Mouse (Mus musculus) fibroblast of lung, adult 2 months (primary cell): Measurements from ENCODE around the gene Avil.

ENCODE experiments used
- DNase-seq: peaks from one replicate; pipeline ENCODE4 v3.0.0-alpha.2; 2011; ENCODE audit warnings: low read depth

Gene Avil

DNA sequence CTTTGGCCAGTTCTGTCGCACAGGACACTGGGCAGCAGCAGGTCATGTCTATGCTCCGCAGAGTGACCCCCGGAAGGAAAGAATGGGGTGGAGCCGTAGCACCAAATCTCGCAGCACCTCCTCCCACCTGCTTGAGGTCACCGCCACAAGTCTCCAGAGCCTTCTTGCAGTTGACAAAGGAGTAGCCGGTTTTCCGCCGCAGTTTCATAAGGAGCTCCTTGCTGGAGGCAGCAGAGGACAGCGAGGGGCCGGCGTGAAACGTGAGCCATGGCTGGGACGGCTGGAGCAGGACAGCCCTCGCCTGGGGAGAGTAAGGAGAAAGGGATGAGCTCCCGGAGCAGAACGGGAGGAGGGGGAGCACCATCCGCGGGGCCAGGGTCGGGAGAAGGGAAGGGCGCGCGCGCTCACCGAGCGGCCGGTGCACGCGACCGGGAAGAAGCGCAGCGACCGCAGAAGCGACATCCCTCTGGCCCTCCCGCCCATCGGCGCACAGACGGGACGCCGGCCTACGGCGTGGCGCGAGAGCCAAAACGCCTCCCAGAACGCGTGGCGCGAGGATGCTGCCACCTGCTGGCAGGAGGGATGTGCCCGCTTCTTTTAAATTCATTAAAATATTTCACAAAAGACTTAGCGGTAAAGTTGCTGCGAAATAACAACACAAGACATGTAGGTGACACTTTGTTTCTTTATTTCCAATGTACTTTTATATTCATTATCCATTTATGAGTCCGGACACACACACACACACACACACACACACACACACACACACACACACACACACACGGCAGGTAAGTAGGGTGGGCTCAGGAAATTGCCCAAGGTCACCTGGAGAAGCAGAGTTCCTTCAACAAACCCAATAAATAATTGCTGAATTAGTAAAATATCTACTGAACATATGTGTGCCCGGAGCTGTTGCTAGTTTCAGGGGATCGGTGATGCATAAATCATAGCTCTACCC is 30.1 kb downstream of the Avil start, which contains the start of gene Tsfm:
Tsfm (minus strand) TSS at position 505 of the 961 bp plus-strand sequence.
- DNase-seq = peak; percentile 60

GRCm38 (mm10) chr10:127033301-127033741 is 32.8 kb downstream of the Avil start:
- DNase-seq = no peak

GRCm38 (mm10) chr10:127036273-127036672 is 35.8 kb downstream of the Avil start:
- DNase-seq = no peak

GRCm38 (mm10) chr10:127037641-127038040 is 37.1 kb downstream of the Avil start:
- DNase-seq = no peak

DNA sequence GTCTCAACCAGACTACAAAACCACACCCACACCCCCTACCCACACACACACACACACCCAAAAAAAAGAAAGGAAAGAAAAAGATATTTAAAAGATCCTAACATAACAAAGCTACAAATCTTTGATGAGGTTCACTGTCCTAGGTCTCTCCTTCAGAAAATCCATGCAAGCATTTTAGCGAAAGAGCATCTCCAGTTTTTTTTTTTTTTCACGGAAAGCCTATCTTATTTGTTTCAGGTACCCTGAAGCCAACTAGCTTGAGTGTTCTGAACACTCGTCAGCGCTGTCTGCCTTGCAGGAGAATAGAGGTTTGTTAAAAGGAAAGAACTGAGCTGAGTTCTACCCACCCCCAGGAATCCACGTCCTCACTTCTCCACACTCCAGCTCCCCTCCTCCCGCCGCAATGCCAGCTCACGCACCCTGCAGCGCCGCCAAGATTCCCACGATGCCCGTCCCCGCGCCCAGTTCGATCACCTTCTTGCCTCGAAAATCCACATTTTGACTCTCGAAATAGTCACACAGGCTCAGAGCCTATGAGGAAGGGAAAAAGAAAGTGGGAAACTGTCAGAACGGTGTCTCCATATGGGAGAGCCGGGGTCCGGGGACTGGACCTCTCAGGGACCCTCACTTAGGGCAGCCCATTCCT is 40.2 kb downstream of the Avil start:
- DNase-seq = no peak

DNA sequence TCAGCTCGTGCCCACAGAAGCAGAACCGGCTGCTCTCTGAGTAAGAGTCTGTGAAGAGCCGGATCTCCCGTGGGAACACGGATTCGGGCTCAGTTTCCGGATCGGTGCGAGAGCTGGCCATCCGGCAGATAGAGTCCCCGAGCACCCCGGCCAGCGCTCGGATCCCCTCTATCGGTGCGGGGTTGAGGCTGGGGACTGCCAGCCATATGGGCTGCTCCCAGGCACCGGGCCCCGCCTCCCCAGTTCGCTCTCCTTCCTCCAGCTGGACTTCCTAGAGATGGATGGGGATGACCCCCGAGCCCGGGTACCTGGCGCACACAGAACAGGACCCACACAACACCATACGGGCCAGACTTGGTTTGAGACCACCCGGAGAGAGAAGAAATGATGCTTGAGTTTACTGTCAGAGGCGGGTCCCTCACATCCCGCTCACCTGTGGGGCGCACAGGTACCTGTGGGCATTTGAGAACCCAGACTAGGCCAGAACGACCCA is 40.8 kb downstream of the Avil start, which contains the start of the genes Mettl1 and Eef1akmt3:
Mettl1 (plus strand) TSS at position 141 of the 493 bp plus-strand sequence.
Eef1akmt3 (minus strand) TSS at position 240 of the 493 bp plus-strand sequence.
- no peak for DNase-seq

DNA sequence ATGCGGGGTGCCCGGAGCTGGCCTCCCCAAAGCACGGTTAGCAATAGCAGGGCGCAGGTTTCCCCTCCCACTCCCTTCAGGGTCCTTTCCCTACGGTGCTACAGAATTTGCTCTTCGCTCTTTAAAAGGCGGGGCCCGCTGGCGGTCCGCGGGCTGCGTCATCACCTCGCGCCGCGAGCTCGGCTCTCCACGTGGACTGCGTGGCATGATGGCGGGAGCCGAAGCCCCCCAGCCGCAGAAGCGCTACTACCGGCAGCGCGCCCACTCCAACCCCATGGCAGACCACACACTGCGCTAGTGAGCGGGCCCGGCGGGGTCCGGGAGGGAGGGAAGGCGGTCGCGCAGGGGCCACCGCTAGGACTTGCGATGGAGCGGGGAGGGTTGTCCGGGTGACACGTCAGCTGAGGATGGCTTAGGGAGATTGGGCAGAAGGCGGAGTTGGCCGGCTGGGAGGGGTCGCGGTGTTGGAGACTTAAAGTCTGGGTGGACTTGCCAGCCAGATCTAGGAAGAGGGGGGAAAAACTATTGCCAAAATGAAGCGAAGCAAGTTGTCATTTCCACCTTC is 41.3 kb downstream of the Avil start:
- DNase-seq = peak; percentile 60

DNA sequence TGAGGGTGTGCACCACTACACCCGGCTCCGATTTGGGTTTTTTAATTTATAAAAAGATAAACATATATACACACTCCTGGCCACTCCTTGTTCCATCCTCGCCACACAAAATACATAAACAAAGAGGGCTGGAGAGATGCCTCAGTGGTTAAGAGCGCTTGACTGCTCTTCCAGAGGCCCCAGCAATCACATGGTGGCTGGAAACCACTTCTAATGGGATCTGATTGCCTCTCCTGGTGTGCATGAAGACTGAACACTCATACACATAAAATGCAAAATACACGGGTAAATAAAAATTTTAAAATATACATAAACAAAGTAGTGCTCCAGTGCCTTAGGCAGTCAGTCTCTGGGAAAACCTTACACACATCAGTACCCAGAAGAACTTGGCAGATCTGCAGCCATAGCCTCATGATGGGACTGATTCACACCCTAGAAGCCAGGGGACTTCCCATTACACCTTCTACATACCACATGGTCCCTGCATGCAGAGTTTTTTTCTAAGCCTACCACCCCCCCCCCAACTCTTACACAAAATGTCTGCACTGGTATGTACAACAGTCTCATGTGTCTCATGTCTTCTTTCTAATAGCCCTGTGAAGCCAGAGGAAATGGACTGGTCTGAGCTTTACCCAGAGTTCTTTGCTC is 42.1 kb downstream of the Avil start:
- DNase-seq = no peak

DNA sequence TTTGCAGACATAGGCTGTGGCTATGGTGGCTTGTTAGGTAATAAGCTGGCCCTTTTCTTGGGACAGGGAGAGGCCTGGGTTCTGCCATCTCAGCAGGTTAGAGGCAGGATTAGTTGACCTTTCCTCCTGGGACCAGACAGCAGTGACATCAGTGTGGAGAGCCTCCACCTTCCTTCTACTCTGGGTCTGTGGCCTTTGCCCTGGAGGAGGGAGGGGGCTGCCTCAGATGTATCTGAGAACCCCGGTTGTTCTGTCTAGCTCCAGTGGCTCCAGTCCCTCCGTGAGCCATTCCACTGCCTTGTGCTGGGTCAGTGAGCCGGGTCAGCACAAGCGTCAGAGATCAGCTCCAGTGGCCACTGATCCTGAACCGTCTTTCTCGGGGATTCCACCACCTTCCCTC is 42.7 kb downstream of the Avil start:
- no peak for DNase-seq

DNA sequence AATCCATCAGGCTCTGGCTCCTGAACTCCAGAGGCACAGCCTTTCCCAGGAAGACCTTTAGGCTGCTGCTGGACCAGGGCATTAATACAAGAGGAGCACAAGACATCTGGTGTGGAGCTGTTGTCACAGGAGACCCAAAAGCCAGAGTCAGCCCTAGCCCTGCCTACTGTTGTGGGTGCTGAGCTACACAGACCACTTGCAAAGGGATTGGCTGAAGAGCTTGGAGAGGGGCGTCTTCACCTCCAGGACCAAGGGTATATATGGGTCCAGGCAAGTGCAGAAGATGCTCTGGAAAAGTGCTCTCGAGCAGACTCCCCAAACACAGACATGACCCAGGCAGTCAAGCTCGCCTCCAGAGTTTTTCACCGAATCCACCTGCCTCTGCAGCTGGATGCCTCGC is 47.4 kb downstream of the Avil start, which contains the start of gene Cyp27b1:
Cyp27b1 (plus strand) TSS at position 297 of the 400 bp plus-strand sequence.
- no peak for DNase-seq

DNA sequence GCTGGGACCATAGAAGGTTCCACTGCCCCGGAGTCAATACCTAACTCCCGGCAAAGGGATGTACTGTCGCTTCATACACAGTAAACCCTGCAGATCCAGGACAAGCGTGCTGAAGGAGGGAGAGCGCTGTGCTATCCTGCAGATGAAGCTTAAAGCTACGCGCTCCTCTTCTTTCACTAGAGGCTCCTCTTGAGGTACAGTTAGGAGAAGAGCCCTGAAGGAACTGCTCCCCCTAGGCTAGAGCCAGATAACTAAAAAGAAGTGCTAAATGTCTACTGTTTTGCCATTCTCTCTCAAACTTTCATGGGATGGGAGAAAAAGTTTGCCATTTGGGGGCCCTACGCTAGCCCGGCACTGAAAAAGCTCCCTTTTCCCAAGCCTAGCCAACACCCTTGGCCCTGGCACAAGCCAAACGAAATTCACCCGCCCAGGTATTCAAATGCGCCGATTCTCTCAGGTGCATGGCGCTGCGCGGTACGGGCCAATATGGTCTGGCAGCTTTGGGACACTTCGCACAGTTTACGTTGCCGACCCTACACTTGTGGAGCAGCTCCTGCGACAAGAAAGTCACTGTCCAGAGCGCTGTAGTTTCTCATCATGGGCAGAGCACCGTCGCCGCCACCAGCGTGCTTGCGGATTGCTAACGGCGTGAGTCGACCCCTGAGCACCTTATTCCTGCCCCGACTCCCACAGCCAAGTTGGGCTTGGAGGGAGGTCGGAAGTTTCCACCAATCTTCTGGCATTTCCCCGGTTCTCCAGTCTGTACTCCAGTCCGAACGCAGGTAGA is 48.3 kb downstream of the Avil start:
- DNase-seq = no peak

- no peak for DNase-seq
These were observed 49.0 kb downstream of the Avil start for GRCm38 (mm10) chr10:127049395-127050118.

DNA sequence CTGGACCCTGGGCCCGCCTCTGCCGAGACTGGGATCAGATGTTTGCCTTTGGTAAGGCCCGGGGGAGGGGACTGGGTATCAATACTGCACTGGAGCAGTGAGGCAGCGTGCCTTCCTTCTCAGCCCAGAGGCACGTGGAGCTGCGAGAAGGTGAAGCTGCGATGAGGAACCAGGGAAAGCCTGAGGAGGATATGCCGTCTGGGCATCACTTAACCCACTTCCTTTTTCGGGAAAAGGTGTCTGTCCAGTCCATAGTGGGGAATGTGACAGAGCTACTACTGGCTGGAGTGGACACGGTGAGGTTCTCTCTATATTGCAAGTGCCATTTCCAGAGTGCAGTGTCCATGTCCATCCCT is 49.6 kb downstream of the Avil start:
- no peak for DNase-seq

DNA sequence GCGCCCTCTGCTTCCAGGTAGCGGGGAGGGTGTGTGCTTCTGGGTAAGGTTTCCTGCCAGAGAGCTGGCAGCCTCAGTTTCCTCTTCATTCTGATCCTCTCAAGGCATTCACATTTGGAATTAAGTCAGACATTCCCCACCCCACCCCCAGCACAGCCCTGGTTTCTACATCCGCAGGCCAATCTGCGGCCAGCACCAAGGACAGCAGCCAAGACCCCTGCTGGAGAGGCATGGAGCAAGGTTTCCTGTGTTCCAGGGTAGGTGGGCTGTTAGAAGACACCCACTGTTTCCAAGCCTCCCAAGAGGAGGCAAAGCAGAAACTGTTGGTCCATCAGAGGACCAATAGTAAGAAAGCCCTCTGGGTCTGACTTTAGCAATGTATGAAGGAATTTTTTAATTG is 54.1 kb downstream of the Avil start:
- no peak for DNase-seq

GRCm38 (mm10) chr10:127055406-127055805 is 54.9 kb downstream of the Avil start:
- no peak for DNase-seq

GRCm38 (mm10) chr10:127056490-127056889 is 56.0 kb downstream of the Avil start:
- no peak for DNase-seq

- no peak for DNase-seq
These were observed 57.7 kb downstream of the Avil start for GRCm38 (mm10) chr10:127058161-127058560.

- DNase-seq = no peak
These were observed 58.2 kb downstream of the Avil start for GRCm38 (mm10) chr10:127058708-127059107.

GRCm38 (mm10) chr10:127059174-127059967 is 58.9 kb downstream of the Avil start:
- no peak for DNase-seq
